12 mouse cellular contexts compared by ENCODE assay signal in the genomic region with DNA sequence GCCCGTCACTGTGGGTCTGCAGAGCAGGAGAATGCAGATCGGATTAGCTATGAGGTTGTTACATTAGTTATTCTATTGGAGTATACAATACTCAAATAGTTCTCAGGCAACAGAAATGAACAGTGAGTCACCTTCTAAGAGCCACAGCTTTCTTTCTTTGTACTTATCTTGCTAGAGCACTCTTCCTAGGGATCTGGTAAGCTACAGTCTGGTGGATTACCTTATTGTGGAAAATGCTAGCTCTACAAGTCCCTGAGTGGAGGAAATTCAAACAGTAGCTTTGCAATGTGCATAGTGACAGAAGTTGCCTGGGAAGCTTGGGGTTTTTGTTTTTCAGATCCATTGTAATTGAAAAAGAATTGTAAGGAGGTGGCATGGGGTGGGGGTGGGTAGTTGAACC. TPM values are rescaled to one million over a fixed set of nuclear protein-coding genes. Genes with fewer than 3 reads are reported as not detected.
DNase-seq lines count a peak whose midpoint lies in the region; ATAC-seq and TF ChIP-seq lines count a peak whose summit lies in the region.
"Had no signal": no experiment of that assay in that cellular context is flagged by ENCODE, and none has a peak within 500 bp of the region (broad histone marks: within the 10 kb centered on the region; RNA-seq: fewer than 3 reads in every experiment).

No protein-coding gene starts in this region.

- peaks cover 53% of the 10 kb centered on the region for H3K4me1 ChIP-seq in forebrain, embryonic 10.5 days
- H3K4me1 ChIP-seq in forebrain, embryonic 16.5 days (replicated peaks; ENCODE audit: control insufficient read depth, insufficient read depth, low read length) = peaks cover 6% of the 10 kb centered on the region
- H3K4me1 ChIP-seq in midbrain, embryonic 10.5 days = peaks cover 24% of the 10 kb centered on the region
- H3K4me1 ChIP-seq in midbrain, embryonic 11.5 days (ENCODE audit: control insufficient read depth, insufficient read depth, low read length) = no peaks in the 10 kb centered on the region
- no peaks in the 10 kb centered on the region for H3K4me1 ChIP-seq in hindbrain, postnatal 0 days (ENCODE audit: insufficient read depth, low read length)
- H3K4me1 ChIP-seq in stomach, embryonic 15.5 days = 0 out of 2 replicates have a peak, but pooled peaks cover 4% of the 10 kb centered on the region

- peak overlapping the region; percentile 77 for H3K27ac ChIP-seq in forebrain, embryonic 10.5 days
- no peak overlapping the region for H3K27ac ChIP-seq in forebrain, embryonic 16.5 days (ENCODE audit: low read length)
- peak overlapping the region; percentile 52 for H3K27ac ChIP-seq in midbrain, embryonic 10.5 days (replicated peaks)
- H3K27ac ChIP-seq in midbrain, embryonic 11.5 days (ENCODE audit: low read depth, low read length) = no peak overlapping the region
- peak overlapping the region; percentile 33 for H3K27ac ChIP-seq in hindbrain, postnatal 0 days
- peak overlapping the region; percentile 71 for H3K27ac ChIP-seq in stomach, embryonic 15.5 days
- H3K27ac ChIP-seq: macrophage had no signal

- no peak for ATAC-seq in forebrain, embryonic 16.5 days
- no peak for ATAC-seq in midbrain, embryonic 11.5 days (ENCODE audit: low FRiP score)
- 0 out of 2 replicates have a peak, but pooled peaks have one; percentile 35 for ATAC-seq in hindbrain, postnatal 0 days
- ATAC-seq in stomach, embryonic 15.5 days (ENCODE audit: insufficient read depth, low FRiP score, low read depth) = no peak

- H3K27me3 ChIP-seq in forebrain, embryonic 10.5 days (ENCODE audit: poor library complexity, severe bottlenecking) = peaks cover 39% of the 10 kb centered on the region
- peaks cover 5% of the 10 kb centered on the region; the same call in 1 of the 2 replicates for H3K27me3 ChIP-seq in forebrain, embryonic 16.5 days (replicated peaks; ENCODE audit: control insufficient read depth, insufficient read depth, low read length)
- H3K27me3 ChIP-seq in midbrain, embryonic 10.5 days (ENCODE audit: low read depth, poor library complexity, severe bottlenecking) = no peaks in the 10 kb centered on the region
- no peaks in the 10 kb centered on the region for H3K27me3 ChIP-seq in midbrain, embryonic 11.5 days (ENCODE audit: control insufficient read depth, insufficient read depth, low read length)
- H3K27me3 ChIP-seq in hindbrain, postnatal 0 days (ENCODE audit: insufficient read depth, low read length) = no peaks in the 10 kb centered on the region
- H3K27me3 ChIP-seq in stomach, embryonic 15.5 days (replicated peaks) = no peaks in the 10 kb centered on the region

- H3K4me2 ChIP-seq in forebrain, embryonic 16.5 days (ENCODE audit: low read length) = no peak overlapping the region
- no peak overlapping the region for H3K4me2 ChIP-seq in midbrain, embryonic 11.5 days
- peak overlapping the region; percentile 33; the same call in 1 of the 2 replicates for H3K4me2 ChIP-seq in hindbrain, postnatal 0 days (ENCODE audit: low read depth, low read length)
- no peak overlapping the region for H3K4me2 ChIP-seq in stomach, embryonic 15.5 days

- DNase-seq in forebrain, embryonic 10.5 days (ENCODE audit: extremely low spot score, low spot score) = no peak
- no peak for DNase-seq in midbrain, embryonic 10.5 days (ENCODE audit: low spot score)
- DNase-seq in midbrain, embryonic 11.5 days (ENCODE audit: low spot score, missing footprints) = no peak
- no peak for DNase-seq in hindbrain, postnatal 0 days (ENCODE audit: low spot score)
- no peak for DNase-seq in left cerebral cortex, adult 18-20 months (ENCODE audit: low spot score in 2 of 2)
- DNase-seq in layer of hippocampus, adult 9-10 months (ENCODE audit: low spot score) = no peak
- DNase-seq: cerebellum, postnatal 10 days; kidney, adult 8-10 months had no signal

- 32% methylated on average over 2 of the region's 2 CpGs for WGBS in forebrain, embryonic 10.5 days
- WGBS in forebrain, embryonic 16.5 days = 9% methylated on average over 2 of the region's 2 CpGs
- WGBS in midbrain, embryonic 10.5 days = 60% methylated on average over 2 of the region's 2 CpGs
- 49% methylated on average over 2 of the region's 2 CpGs for WGBS in midbrain, embryonic 11.5 days
- WGBS in hindbrain, postnatal 0 days = 40% methylated on average over 2 of the region's 2 CpGs
- 57% methylated on average over 2 of the region's 2 CpGs for WGBS in stomach, embryonic 15.5 days

- no peaks in the 10 kb centered on the region for H3K9me3 ChIP-seq in forebrain, embryonic 10.5 days
- H3K9me3 ChIP-seq in forebrain, embryonic 16.5 days (ENCODE audit: control insufficient read depth, low read length) = no peaks in the 10 kb centered on the region
- H3K9me3 ChIP-seq in midbrain, embryonic 10.5 days (replicated peaks) = no peaks in the 10 kb centered on the region
- H3K9me3 ChIP-seq in midbrain, embryonic 11.5 days (ENCODE audit: control insufficient read depth, low read length) = no peaks in the 10 kb centered on the region
- H3K9me3 ChIP-seq in hindbrain, postnatal 0 days (ENCODE audit: low read length) = no peaks in the 10 kb centered on the region
- H3K9me3 ChIP-seq in stomach, embryonic 15.5 days = no peaks in the 10 kb centered on the region

- TF ChIP-seq CTCF in hindbrain, postnatal 0 days (IDR thresholded peaks at IDR 0.05; ENCODE audit: low read depth) = no peak

- no peak overlapping the region for H3K9ac ChIP-seq in forebrain, embryonic 16.5 days (replicated peaks; ENCODE audit: low read depth, low read length)
- no peak overlapping the region for H3K9ac ChIP-seq in midbrain, embryonic 11.5 days (ENCODE audit: low read length)
- no peak overlapping the region for H3K9ac ChIP-seq in hindbrain, postnatal 0 days (replicated peaks; ENCODE audit: low read length)
- H3K9ac ChIP-seq in stomach, embryonic 15.5 days = no peak overlapping the region

- no peaks in the 10 kb centered on the region for H3K36me3 ChIP-seq in forebrain, embryonic 10.5 days (replicated peaks)
- no peaks in the 10 kb centered on the region for H3K36me3 ChIP-seq in forebrain, embryonic 16.5 days (ENCODE audit: control insufficient read depth, insufficient read depth)
- H3K36me3 ChIP-seq in midbrain, embryonic 10.5 days = no peaks in the 10 kb centered on the region
- no peaks in the 10 kb centered on the region for H3K36me3 ChIP-seq in midbrain, embryonic 11.5 days (ENCODE audit: control insufficient read depth, insufficient read depth, low read length)
- H3K36me3 ChIP-seq in hindbrain, postnatal 0 days (ENCODE audit: insufficient read depth, low read length) = no peaks in the 10 kb centered on the region
- no peaks in the 10 kb centered on the region for H3K36me3 ChIP-seq in stomach, embryonic 15.5 days

- no peak overlapping the region for H3K4me3 ChIP-seq in forebrain, embryonic 10.5 days
- no peak overlapping the region for H3K4me3 ChIP-seq in forebrain, embryonic 16.5 days (replicated peaks; ENCODE audit: low read length)
- no peak overlapping the region for H3K4me3 ChIP-seq in midbrain, embryonic 10.5 days
- H3K4me3 ChIP-seq in midbrain, embryonic 11.5 days (ENCODE audit: low read depth, low read length) = no peak overlapping the region
- H3K4me3 ChIP-seq in hindbrain, postnatal 0 days (ENCODE audit: low read length) = no peak overlapping the region
- H3K4me3 ChIP-seq in stomach, embryonic 15.5 days (replicated peaks) = no peak overlapping the region

RNA-seq across cellular contexts. Expression of a gene that starts 52.5 kb away (rescaled TPM):
- polyA plus RNA-seq in forebrain, embryonic 10.5 days (2016; fragmentation: Nextera tagmentation; extraction: Ambion mirVana) = 0.10 TPM in 1 of 2 replicates, not detected in the other
- 0.26 and 0.29 TPM in 2 replicates for polyA plus RNA-seq in forebrain, embryonic 16.5 days (2015; fragmentation: Nextera tagmentation; extraction: Ambion mirVana)
- 0.25 TPM in 1 of 2 replicates, not detected in the other for polyA plus RNA-seq in midbrain, embryonic 10.5 days (2016; fragmentation: Nextera tagmentation; extraction: Ambion mirVana)
- 0.23 and 0.28 TPM in 2 replicates for polyA plus RNA-seq in midbrain, embryonic 11.5 days (2014; fragmentation: Nextera tagmentation; extraction: Ambion mirVana)
- not detected in 2 replicates for total RNA-seq in hindbrain, postnatal 0 days (2014; rRNA removed)
- polyA plus RNA-seq in hindbrain, postnatal 0 days (2015; fragmentation: Nextera tagmentation; extraction: Ambion mirVana) = 0.24 and 0.40 TPM in 2 replicates
- 0.32 TPM in 2 replicates for polyA plus RNA-seq in stomach, embryonic 15.5 days (2015; fragmentation: Nextera tagmentation; extraction: Ambion mirVana)
- total RNA-seq in left cerebral cortex, adult 18-20 months (2021) = not detected
- total RNA-seq: gastrocnemius, adult 8-10 months had no signal

RNA-seq across cellular contexts. Expression of a gene that starts 59.0 kb away (rescaled TPM):
- not detected in 2 replicates for polyA plus RNA-seq in forebrain, embryonic 10.5 days (2016; fragmentation: Nextera tagmentation; extraction: Ambion mirVana)
- polyA plus RNA-seq in forebrain, embryonic 16.5 days (2015; fragmentation: Nextera tagmentation; extraction: Ambion mirVana) = not detected in 2 replicates
- polyA plus RNA-seq in midbrain, embryonic 10.5 days (2016; fragmentation: Nextera tagmentation; extraction: Ambion mirVana) = not detected in 2 replicates
- not detected in 2 replicates for polyA plus RNA-seq in midbrain, embryonic 11.5 days (2014; fragmentation: Nextera tagmentation; extraction: Ambion mirVana)
- total RNA-seq in hindbrain, postnatal 0 days (2014; rRNA removed) = not detected in 2 replicates
- not detected in 2 replicates for polyA plus RNA-seq in hindbrain, postnatal 0 days (2015; fragmentation: Nextera tagmentation; extraction: Ambion mirVana)
- 0.08 and 0.33 TPM in 2 replicates for polyA plus RNA-seq in stomach, embryonic 15.5 days (2015; fragmentation: Nextera tagmentation; extraction: Ambion mirVana)
- not detected for total RNA-seq in left cerebral cortex, adult 18-20 months (2021)
- polyA plus RNA-seq: macrophage had no signal

Comparison
In these comparisons a context has a peak if more than half of its experiments do, and no peak if none do; other contexts are left out.
1. H3K27ac ChIP-seq: peak in forebrain, embryonic 10.5 days (single experiment), midbrain, embryonic 10.5 days (single experiment), hindbrain, postnatal 0 days (single experiment) and stomach, embryonic 15.5 days (single experiment); none in forebrain, embryonic 16.5 days (single experiment) and midbrain, embryonic 11.5 days (single experiment).